Mouse (Mus musculus) erythroblast, embryonic 14.5 days (primary cell): ENCODE data around the gene Drap1.

Experiments used
- GATA1 ChIP-seq: IDR thresholded peaks from 2 replicates; pipeline ENCODE4 v1.6.1; 2012; ENCODE audit warnings: low read length, inconsistent platforms, mixed read lengths
- TAL1 ChIP-seq: IDR thresholded peaks from 3 replicates; pipeline ENCODE4 v1.6.1; 2012; ENCODE audit warnings: low read length, inconsistent platforms, mixed read lengths

- no peak for TF ChIP-seq GATA1
- no peak for TF ChIP-seq TAL1
Measured at GRCm38 (mm10) chr19:5383326-5383725, 41.5 kb downstream of the Drap1 start.
